Mouse (Mus musculus) E14TG2a.4 (cell line): Measurements from ENCODE around the gene Nop9.
A peak's percentile ranks its signal among the peaks of the same experiment; 100 is the strongest.
"Not testable (repeated sequence)": the region's sequence is repeated elsewhere in the genome, so short reads cannot be mapped to it uniquely, and the experiment has no call there.

Experiments
- CTCF ChIP-seq: conservative IDR thresholded peaks from 2 replicates; pipeline ENCODE4 v1.5.1; 2014; ENCODE audit warnings: low read length
- NANOG ChIP-seq: IDR thresholded peaks from 2 replicates; pipeline ENCODE4 v1.6.1; 2014; ENCODE audit warnings: borderline replicate concordance, low read length, mixed read lengths
- POU5F1 ChIP-seq: IDR thresholded peaks from 2 replicates; pipeline ENCODE4 v1.6.1; 2014; ENCODE audit warnings: low read length, borderline replicate concordance

DNA sequence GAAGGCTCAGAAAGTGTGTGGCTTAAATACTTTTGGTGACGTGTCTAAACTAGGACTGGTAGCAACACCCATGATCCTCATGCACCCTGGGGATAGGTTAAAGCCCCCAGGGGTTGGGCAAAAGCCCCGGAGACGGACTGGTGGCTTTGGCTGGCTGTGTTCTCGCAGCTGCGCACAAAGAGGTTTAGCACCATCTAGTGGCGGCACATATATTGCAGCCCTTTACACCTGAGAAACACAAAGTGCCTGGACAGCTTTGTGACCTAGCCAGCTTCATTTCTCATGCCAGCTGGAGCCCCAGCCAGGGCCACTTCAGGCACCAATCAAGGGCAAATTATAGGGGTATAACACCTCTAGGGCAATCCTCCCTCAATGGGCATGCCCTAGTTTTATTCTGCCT, 14.7 kb downstream of the Nop9 start:
- TF ChIP-seq CTCF, result peak; percentile 60
- TF ChIP-seq NANOG, POU5F1: not testable (repeated sequence)
